Mouse (Mus musculus) gastrocnemius, adult 2 months (tissue): ENCODE results near the gene Sstr3. TPM values are rescaled to one million over a fixed set of nuclear protein-coding genes. Genes with fewer than 3 reads are reported as not detected.

Experiments
- DNase-seq: peaks from one replicate; pipeline ENCODE4 v3.0.0; 2022
- H3K27ac ChIP-seq: fragments of 200-600 bp; 2 replicates; pipeline ENCODE4 v1.8.1; 2022; ENCODE audit warnings: mild to moderate bottlenecking
- H3K4me3 ChIP-seq: fragments of 200-600 bp; 2 replicates; pipeline ENCODE4 v1.8.1; 2022; ENCODE audit warnings: mild to moderate bottlenecking, moderate library complexity
- CTCF ChIP-seq: fragments of 200-600 bp; IDR thresholded peaks from 2 replicates; pipeline ENCODE4 v1.8.1; 2022; ENCODE audit warnings: antibody characterized with exemption, mild to moderate bottlenecking, moderate library complexity
- intact Hi-C: fragments of 180-260 bp; cut with DNase I; formaldehyde crosslinking; loops from one replicate; pipeline ENCODE4 v1.15.1; 2025
- total RNA-seq, 2 experiments: library from RNA; stranded (reverse); gene quantifications; 2 replicates each; pipeline ENCODE4 v1.2.3; 2021

Gene Sstr3
- total RNA-seq, 2 experiments from 2014 or later: 0.05 TPM; not detected in 1

GRCm38 (mm10) chr15:78532566-78533345, 11.7 kb downstream of the Sstr3 start:
- no peak for TF ChIP-seq CTCF
- DNase-seq: no peak
- Histone ChIP-seq H3K4me3 (no peak overlapping the region), H3K27ac (no peak overlapping the region)
- intact Hi-C loops: loop anchor here (1.0 kb wide), 2 partner anchors 18 to 85 kb away; no protein-coding TSS in a partner anchor

GRCm38 (mm10) chr15:78531901-78532469, 12.5 kb downstream of the Sstr3 start:
- peak; percentile 96 for DNase-seq
- H3K4me3 ChIP-seq: peak overlapping the region; percentile 60
- peak overlapping the region; percentile 92 for H3K27ac ChIP-seq
- intact Hi-C loops: loop anchor here (1.0 kb wide), 2 partner anchors 18 to 85 kb away; no protein-coding TSS in a partner anchor
- TF ChIP-seq CTCF: peak; percentile 77

GRCm38 (mm10) chr15:78531451-78531720, 13.1 kb downstream of the Sstr3 start:
- H3K4me3 ChIP-seq: peak overlapping the region; percentile 60
- intact Hi-C loops: no loop called here
- no peak for TF ChIP-seq CTCF
- DNase-seq: no peak
- H3K27ac ChIP-seq: peak overlapping the region; percentile 92

- TF ChIP-seq CTCF: no peak
- peak; percentile 84 for DNase-seq
- Histone ChIP-seq H3K4me3 (peak within 1 kb of the TSS; percentile 74), H3K27ac (peak within 1 kb of the TSS; percentile 92)
- intact Hi-C loops: no loop called here
Observed at GRCm38 (mm10) chr15:78530671-78531450, 13.6 kb downstream of the Sstr3 start, which contains the start of gene C1qtnf6. Gene C1qtnf6 (minus strand): TSS chr15:78531416.

GRCm38 (mm10) chr15:78530141-78530540, 14.3 kb downstream of the Sstr3 start:
- intact Hi-C loops: no loop called here
- H3K27ac ChIP-seq: peak overlapping the region; percentile 92
- no peak for DNase-seq
- peak overlapping the region; percentile 74 for H3K4me3 ChIP-seq
- no peak for TF ChIP-seq CTCF

GRCm38 (mm10) chr15:78529428-78529990, 15.0 kb downstream of the Sstr3 start:
- peak overlapping the region; percentile 92 for H3K27ac ChIP-seq
- peak; percentile 77 for DNase-seq
- intact Hi-C loops: no loop called here
- H3K4me3 ChIP-seq: peak overlapping the region; percentile 74
- no peak for TF ChIP-seq CTCF

GRCm38 (mm10) chr15:78528726-78529411, 15.6 kb downstream of the Sstr3 start:
- peak; percentile 42 for DNase-seq
- TF ChIP-seq CTCF: no peak
- Histone ChIP-seq H3K4me3 (peak overlapping the region; percentile 74), H3K27ac (peak overlapping the region; percentile 92)
- intact Hi-C loops: no loop called here

- DNase-seq: peak; percentile 61
- Histone ChIP-seq H3K27ac (peak overlapping the region; percentile 92), H3K4me3 (peak overlapping the region; percentile 74)
- no peak for TF ChIP-seq CTCF
- intact Hi-C loops: no loop called here
Observed at GRCm38 (mm10) chr15:78527973-78528372, 16.5 kb downstream of the Sstr3 start.

GRCm38 (mm10) chr15:78524163-78524562, 20.3 kb downstream of the Sstr3 start:
- no peak for TF ChIP-seq CTCF
- DNase-seq: no peak
- intact Hi-C loops: no loop called here
- Histone ChIP-seq H3K27ac (no peak overlapping the region; the same call in 1 of the 2 replicates), H3K4me3 (no peak overlapping the region)

- DNase-seq: no peak
- intact Hi-C loops: no loop called here
- no peak for TF ChIP-seq CTCF
- Histone ChIP-seq H3K4me3 (no peak overlapping the region), H3K27ac (peak overlapping the region; percentile 69)
Observed at GRCm38 (mm10) chr15:78521892-78522291, 22.6 kb downstream of the Sstr3 start.

GRCm38 (mm10) chr15:78521331-78521730, 23.2 kb downstream of the Sstr3 start:
- TF ChIP-seq CTCF: no peak
- intact Hi-C loops: no loop called here
- peak; percentile 66 for DNase-seq
- peak overlapping the region; percentile 69 for H3K27ac ChIP-seq
- no peak overlapping the region for H3K4me3 ChIP-seq

GRCm38 (mm10) chr15:78520112-78520715, 24.3 kb downstream of the Sstr3 start:
- intact Hi-C loops: no loop called here
- DNase-seq: peak; percentile 70
- TF ChIP-seq CTCF: no peak
- peak overlapping the region; percentile 83 for H3K27ac ChIP-seq
- H3K4me3 ChIP-seq: no peak overlapping the region
